Mouse (Mus musculus): ENCODE data around the gene Zfp518a.
A peak's percentile ranks its signal among the peaks of the same experiment; 100 is the strongest.

The Zfp518a gene

GRCm38 (mm10) chr19:40894519-40895392, at the start of gene Zfp518a:
Zfp518a (plus strand) TSS chr19:40894705.
- H3K27me3 ChIP-seq (ENCODE audit: control insufficient read depth, insufficient read depth, low read length, poor library complexity, severe bottlenecking): no peaks in the 10 kb centered on the region
- no peaks in the 10 kb centered on the region for H3K36me3 ChIP-seq (ENCODE audit: control insufficient read depth, insufficient read depth, low read length, poor library complexity, severe bottlenecking)
- peak; percentile 95 for DNase-seq (ENCODE audit: low read depth, low spot score)

GRCm38 (mm10) chr19:40844731-40845130, 49.8 kb upstream of the Zfp518a start:
- DNase-seq (ENCODE audit: low read depth, low spot score): no peak
- Histone ChIP-seq H3K36me3 (ENCODE audit: control insufficient read depth, insufficient read depth, low read length, poor library complexity, severe bottlenecking) (peaks cover 28% of the 10 kb centered on the region), H3K27me3 (ENCODE audit: control insufficient read depth, insufficient read depth, low read length, poor library complexity, severe bottlenecking) (no peaks in the 10 kb centered on the region)

- H3K27me3 ChIP-seq (ENCODE audit: control insufficient read depth, insufficient read depth, low read length, poor library complexity, severe bottlenecking): no peaks in the 10 kb centered on the region
These were observed 45.1 kb upstream of the Zfp518a start for GRCm38 (mm10) chr19:40849391-40849790.

DNA sequence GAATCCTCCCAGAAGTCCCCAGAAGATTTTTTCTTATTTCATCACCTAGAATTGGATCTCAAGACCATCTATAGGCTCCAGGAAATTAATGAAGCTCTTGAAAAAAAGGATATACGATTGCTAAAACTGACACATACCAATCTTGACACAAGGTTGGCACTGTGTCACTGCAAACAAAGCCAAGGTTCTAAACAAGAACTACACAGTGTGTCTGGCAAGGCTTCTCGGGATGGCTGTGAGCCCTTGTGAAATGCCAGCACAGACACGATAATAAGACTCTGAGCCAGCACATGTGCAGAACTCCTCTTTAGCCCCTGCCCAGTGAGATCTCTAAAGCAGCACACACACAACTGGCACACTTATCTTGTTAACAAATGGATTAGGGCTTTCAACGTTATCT, 35.0 kb upstream of the Zfp518a start:
- no peaks in the 10 kb centered on the region for H3K36me3 ChIP-seq (ENCODE audit: control insufficient read depth, insufficient read depth, low read length, poor library complexity, severe bottlenecking)
- no peaks in the 10 kb centered on the region for H3K27me3 ChIP-seq (ENCODE audit: control insufficient read depth, insufficient read depth, low read length, poor library complexity, severe bottlenecking)
- DNase-seq (ENCODE audit: low read depth, low spot score): no peak

More at GRCm38 (mm10) chr19:40849391-40849790, 45.1 kb upstream of the Zfp518a start:
- H3K36me3 ChIP-seq (ENCODE audit: control insufficient read depth, insufficient read depth, low read length, poor library complexity, severe bottlenecking): peaks cover 15% of the 10 kb centered on the region
- no peak for DNase-seq (ENCODE audit: low read depth, low spot score)

DNA sequence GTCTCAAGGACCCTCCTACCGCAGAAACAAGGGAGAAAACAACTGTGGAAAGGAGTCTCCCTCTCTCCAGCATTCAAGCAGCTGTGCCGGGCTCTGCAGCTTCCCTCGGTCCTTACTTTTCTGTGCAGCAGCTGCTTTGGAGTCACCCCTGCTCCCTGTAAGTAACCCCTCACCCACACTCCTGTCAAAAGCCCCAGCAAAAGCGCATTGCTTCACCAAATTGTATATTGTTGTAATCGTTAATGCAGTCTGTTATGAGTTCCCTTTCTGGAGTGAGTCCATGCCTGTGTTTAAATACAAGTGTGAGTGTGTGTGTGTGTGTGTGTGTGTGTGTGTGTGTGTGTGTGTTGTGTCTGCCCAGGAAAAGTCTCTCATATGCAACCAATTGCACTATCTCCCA, 26.2 kb upstream of the Zfp518a start:
- H3K36me3 ChIP-seq (ENCODE audit: control insufficient read depth, insufficient read depth, low read length, poor library complexity, severe bottlenecking): no peaks in the 10 kb centered on the region
- no peak for DNase-seq (ENCODE audit: low read depth, low spot score)
- H3K27me3 ChIP-seq (ENCODE audit: control insufficient read depth, insufficient read depth, low read length, poor library complexity, severe bottlenecking): no peaks in the 10 kb centered on the region

GRCm38 (mm10) chr19:40869425-40870105, 24.9 kb upstream of the Zfp518a start:
- no peaks in the 10 kb centered on the region for H3K27me3 ChIP-seq (ENCODE audit: control insufficient read depth, insufficient read depth, low read length, poor library complexity, severe bottlenecking)
- no peaks in the 10 kb centered on the region for H3K36me3 ChIP-seq (ENCODE audit: control insufficient read depth, insufficient read depth, low read length, poor library complexity, severe bottlenecking)
- DNase-seq (ENCODE audit: low read depth, low spot score): no peak

- DNase-seq (ENCODE audit: low read depth, low spot score): peak; percentile 90
- H3K36me3 ChIP-seq (ENCODE audit: control insufficient read depth, insufficient read depth, low read length, poor library complexity, severe bottlenecking): no peaks in the 10 kb centered on the region
- no peaks in the 10 kb centered on the region; the same call in 1 of the 2 replicates for H3K27me3 ChIP-seq (ENCODE audit: control insufficient read depth, insufficient read depth, low read length, poor library complexity, severe bottlenecking)
These were observed 21.4 kb upstream of the Zfp518a start for GRCm38 (mm10) chr19:40872955-40873665.

DNA sequence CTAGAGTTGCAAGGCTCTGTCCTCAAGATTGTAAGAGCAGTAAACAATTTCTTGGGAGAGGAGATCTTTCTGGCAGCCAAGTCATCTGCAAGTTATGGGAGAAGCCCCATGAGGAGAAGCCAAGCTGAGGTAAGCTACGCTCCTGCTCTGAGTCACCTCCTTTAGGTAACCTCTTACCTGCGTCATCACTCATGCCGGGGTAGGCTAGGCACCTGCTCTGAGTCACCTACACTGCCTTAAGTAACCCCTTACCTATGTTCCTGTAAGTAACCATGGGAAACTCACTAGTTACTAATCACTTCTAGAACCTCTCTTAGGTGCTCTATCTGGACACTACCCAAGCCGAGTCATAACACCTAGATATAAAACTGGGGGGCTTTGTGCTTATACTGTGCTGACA, 12.8 kb upstream of the Zfp518a start:
- DNase-seq (ENCODE audit: low read depth, low spot score): no peak
- Histone ChIP-seq H3K36me3 (ENCODE audit: control insufficient read depth, insufficient read depth, low read length, poor library complexity, severe bottlenecking) (no peaks in the 10 kb centered on the region), H3K27me3 (ENCODE audit: control insufficient read depth, insufficient read depth, low read length, poor library complexity, severe bottlenecking) (no peaks in the 10 kb centered on the region)

DNA sequence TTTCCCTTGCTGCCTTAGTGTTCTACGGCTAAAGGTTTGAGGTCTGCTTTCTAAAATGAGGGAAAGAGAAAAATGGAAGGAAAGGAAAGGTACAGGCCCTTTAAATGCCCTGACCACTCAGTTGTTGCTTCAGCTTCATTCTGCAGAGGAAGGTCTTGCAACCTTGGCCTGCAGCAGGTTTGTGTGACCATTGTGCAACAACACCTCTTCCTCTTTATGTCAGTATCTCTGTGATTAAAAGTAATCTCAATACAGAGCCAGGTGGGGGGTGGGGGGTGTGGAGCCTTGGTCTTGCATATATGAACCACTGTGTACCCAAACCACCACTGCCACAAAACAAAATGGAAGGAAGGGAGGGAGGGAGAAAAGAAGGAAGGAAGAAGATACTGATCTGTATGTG, 5.6 kb upstream of the Zfp518a start:
- H3K27me3 ChIP-seq (ENCODE audit: control insufficient read depth, insufficient read depth, low read length, poor library complexity, severe bottlenecking): no peaks in the 10 kb centered on the region
- DNase-seq (ENCODE audit: low read depth, low spot score): no peak
- H3K36me3 ChIP-seq (ENCODE audit: control insufficient read depth, insufficient read depth, low read length, poor library complexity, severe bottlenecking): no peaks in the 10 kb centered on the region

- no peak for DNase-seq (ENCODE audit: low read depth, low spot score)
- H3K27me3 ChIP-seq (ENCODE audit: control insufficient read depth, insufficient read depth, low read length, poor library complexity, severe bottlenecking): no peaks in the 10 kb centered on the region
- no peaks in the 10 kb centered on the region for H3K36me3 ChIP-seq (ENCODE audit: control insufficient read depth, insufficient read depth, low read length, poor library complexity, severe bottlenecking)
These were observed 416 bp upstream of the Zfp518a start for GRCm38 (mm10) chr19:40894071-40894506.

DNA sequence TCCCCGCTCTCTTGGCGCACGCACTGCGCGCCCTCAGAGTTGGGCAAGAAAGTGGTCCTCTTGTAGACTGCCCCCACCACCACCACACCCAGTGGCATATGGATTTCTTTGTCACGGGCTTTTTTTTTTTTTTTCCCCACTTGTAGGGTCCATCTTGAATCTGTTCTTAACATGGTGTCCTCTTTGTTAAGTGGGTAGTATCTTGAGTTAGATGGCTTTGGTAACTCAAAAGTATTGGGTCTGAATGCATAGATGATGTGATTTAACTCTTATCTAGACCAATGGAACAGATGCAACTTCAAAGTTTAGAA, 843 bp downstream of the Zfp518a start:
- H3K36me3 ChIP-seq (ENCODE audit: control insufficient read depth, insufficient read depth, low read length, poor library complexity, severe bottlenecking): no peaks in the 10 kb centered on the region
- DNase-seq (ENCODE audit: low read depth, low spot score): no peak
- no peaks in the 10 kb centered on the region for H3K27me3 ChIP-seq (ENCODE audit: control insufficient read depth, insufficient read depth, low read length, poor library complexity, severe bottlenecking)

- no peak for DNase-seq (ENCODE audit: low read depth, low spot score)
- no peaks in the 10 kb centered on the region for H3K27me3 ChIP-seq (ENCODE audit: control insufficient read depth, insufficient read depth, low read length, poor library complexity, severe bottlenecking)
These were observed 37.3 kb downstream of the Zfp518a start for GRCm38 (mm10) chr19:40931581-40932369.

GRCm38 (mm10) chr19:40935376-40935775, 40.9 kb downstream of the Zfp518a start:
- Histone ChIP-seq H3K27me3 (ENCODE audit: control insufficient read depth, insufficient read depth, low read length, poor library complexity, severe bottlenecking) (no peaks in the 10 kb centered on the region), H3K36me3 (ENCODE audit: control insufficient read depth, insufficient read depth, low read length, poor library complexity, severe bottlenecking) (peaks cover 51% of the 10 kb centered on the region)
- no peak for DNase-seq (ENCODE audit: low read depth, low spot score)

More at GRCm38 (mm10) chr19:40931581-40932369, 37.3 kb downstream of the Zfp518a start:
- peaks cover 35% of the 10 kb centered on the region for H3K36me3 ChIP-seq (ENCODE audit: control insufficient read depth, insufficient read depth, low read length, poor library complexity, severe bottlenecking)

GRCm38 (mm10) chr19:40936038-40936437, 41.5 kb downstream of the Zfp518a start:
- DNase-seq (ENCODE audit: low read depth, low spot score): peak; percentile 1
- Histone ChIP-seq H3K27me3 (ENCODE audit: control insufficient read depth, insufficient read depth, low read length, poor library complexity, severe bottlenecking) (no peaks in the 10 kb centered on the region), H3K36me3 (ENCODE audit: control insufficient read depth, insufficient read depth, low read length, poor library complexity, severe bottlenecking) (peaks cover 46% of the 10 kb centered on the region)
